Comparison of ENCODE assay signal across 10 mouse cellular contexts in genomic region chr8:104253016-104253415, GRCm38 (mm10). TPM values are rescaled to one million over a fixed set of nuclear protein-coding genes. Genes with fewer than 3 reads are reported as not detected.
DNase-seq lines count a peak whose midpoint lies in the region; ATAC-seq and TF ChIP-seq lines count a peak whose summit lies in the region.
"Had no signal": no experiment of that assay in that cellular context is flagged by ENCODE, and none has a peak within 500 bp of the region (broad histone marks: within the 10 kb centered on the region; RNA-seq: fewer than 3 reads in every experiment).

No protein-coding gene starts in this region.

- peak; percentile 38 for DNase-seq in adrenal gland, postnatal 10 days
- DNase-seq in adrenal gland, adult 2 months = no peak
- peak; percentile 22 for DNase-seq in right cerebral cortex, postnatal 14 days
- DNase-seq in right cerebral cortex, adult 2 months (ENCODE audit: low spot score in 2 of 2) = no peak
- DNase-seq in liver, postnatal 0 days = peak; percentile 58
- DNase-seq in thymus, postnatal 25 days = peak; percentile 60
- DNase-seq in left cerebral cortex, postnatal 25 days (ENCODE audit: low spot score in 2 of 2) = no peak
- no peak for DNase-seq in Muller cell, postnatal 12 days (ENCODE audit: inconsistent ontology term)

- no peak overlapping the region for H3K4me3 ChIP-seq in liver, postnatal 0 days (ENCODE audit: low read depth, low read length)

- no peaks in the 10 kb centered on the region for H3K27me3 ChIP-seq in liver, postnatal 0 days (ENCODE audit: insufficient read depth, low read length)

- no peak overlapping the region for H3K9ac ChIP-seq in liver, postnatal 0 days (replicated peaks)

- H3K36me3 ChIP-seq in liver, postnatal 0 days (replicated peaks; ENCODE audit: insufficient read depth, low read length) = peaks cover 5% of the 10 kb centered on the region

- H3K4me1 ChIP-seq in liver, postnatal 0 days (ENCODE audit: insufficient read depth) = peaks cover 9% of the 10 kb centered on the region

- intact Hi-C loops in left cerebral cortex, postnatal 25 days (cut with DNase I) = loop anchor here (5.0 kb wide), 1 partner anchor 284 kb away; no protein-coding TSS in a partner anchor

- 73% methylated on average over 3 of the region's 3 CpGs for WGBS in liver, postnatal 0 days (ENCODE audit: insufficient replicate concordance)

- no peak overlapping the region for H3K4me2 ChIP-seq in liver, postnatal 0 days (ENCODE audit: low read depth, low read length)

- H3K27ac ChIP-seq in liver, postnatal 0 days (ENCODE audit: low read depth) = no peak overlapping the region

- H3K9me3 ChIP-seq in liver, postnatal 0 days (ENCODE audit: low read length) = no peaks in the 10 kb centered on the region

- TF ChIP-seq EP300 in liver, postnatal 0 days (IDR thresholded peaks at IDR 0.05; ENCODE audit: low read depth) = no peak

- TF ChIP-seq CTCF in liver, postnatal 0 days (IDR thresholded peaks at IDR 0.05; ENCODE audit: low read depth) = peak; percentile 78

- no peak for ATAC-seq in liver, postnatal 0 days

RNA-seq across cellular contexts. Expression of gene Cklf, which starts 2.4 kb away (rescaled TPM):
- total RNA-seq in adrenal gland, postnatal 10 days (2021) = 10 to 100 TPM; 45.5 to 67.3 TPM
- 10 to 100 TPM; 49.2 to 99.6 TPM for total RNA-seq in adrenal gland, adult 2 months (2021)
- polyA plus RNA-seq in adrenal gland, adult 2 months (2012; rRNA removed) = 14.1 and 15.4 TPM in 2 replicates
- 16.7 and 17.3 TPM in 2 replicates for polyA plus RNA-seq in liver, postnatal 0 days (2015; fragmentation: Nextera tagmentation; extraction: Ambion mirVana)
- total RNA-seq in left cerebral cortex, postnatal 25 days (2021) = 1 to 10 TPM; 6.5 to 7.5 TPM

RNA-seq across cellular contexts. Expression of gene Tk2, which starts 4.7 kb away (rescaled TPM):
- total RNA-seq in adrenal gland, postnatal 10 days (2021) = 10 to 100 TPM; 43.2 to 44.6 TPM
- total RNA-seq in adrenal gland, adult 2 months (2021) = 10 to 100 TPM; 59.3 to 87.1 TPM
- 54.6 and 62.1 TPM in 2 replicates for polyA plus RNA-seq in adrenal gland, adult 2 months (2012; rRNA removed)
- polyA plus RNA-seq in liver, postnatal 0 days (2015; fragmentation: Nextera tagmentation; extraction: Ambion mirVana) = 10.3 and 10.6 TPM in 2 replicates
- 10 to 100 TPM; 36.5 to 36.7 TPM for total RNA-seq in left cerebral cortex, postnatal 25 days (2021)

RNA-seq across cellular contexts. Expression of gene Cmtm2a, which starts 40.0 kb away (rescaled TPM):
- not detected for total RNA-seq in adrenal gland, postnatal 10 days (2021)
- under 1 TPM; 0.58 to 0.73 TPM for total RNA-seq in adrenal gland, adult 2 months (2021)
- polyA plus RNA-seq in adrenal gland, adult 2 months (2012; rRNA removed) = 0.13 and 0.21 TPM in 2 replicates
- not detected in 2 replicates for polyA plus RNA-seq in liver, postnatal 0 days (2015; fragmentation: Nextera tagmentation; extraction: Ambion mirVana)
- total RNA-seq in left cerebral cortex, postnatal 25 days (2021) = not detected
- polyA plus RNA-seq: C2C12; stomach, embryonic 16.5 days had no signal

RNA-seq across cellular contexts. Expression of gene Gm45711, which starts 56.9 kb away (rescaled TPM):
- not detected for total RNA-seq in adrenal gland, postnatal 10 days (2021)
- under 1 TPM in 1 of 2 experiments, not detected in 1; 0.23 TPM for total RNA-seq in adrenal gland, adult 2 months (2021)
- polyA plus RNA-seq in adrenal gland, adult 2 months (2012; rRNA removed) = 0.12 and 0.52 TPM in 2 replicates
- polyA plus RNA-seq in liver, postnatal 0 days (2015; fragmentation: Nextera tagmentation; extraction: Ambion mirVana) = not detected in 2 replicates
- not detected for total RNA-seq in left cerebral cortex, postnatal 25 days (2021)
- polyA plus RNA-seq: C2C12; stomach, embryonic 16.5 days had no signal

RNA-seq across cellular contexts. Expression of gene Cmtm1, which starts 56.9 kb away (rescaled TPM):
- under 1 TPM in 1 of 2 experiments, not detected in 1; 0.12 TPM for total RNA-seq in adrenal gland, postnatal 10 days (2021)
- under 1 TPM in 1 of 2 experiments, not detected in 1; 0.29 TPM for total RNA-seq in adrenal gland, adult 2 months (2021)
- polyA plus RNA-seq in adrenal gland, adult 2 months (2012; rRNA removed) = 0.09 TPM in 1 of 2 replicates, not detected in the other
- polyA plus RNA-seq in liver, postnatal 0 days (2015; fragmentation: Nextera tagmentation; extraction: Ambion mirVana) = not detected in 2 replicates
- not detected for total RNA-seq in left cerebral cortex, postnatal 25 days (2021)
- polyA plus RNA-seq: C2C12; stomach, embryonic 16.5 days had no signal

Comparison
In these comparisons a context has a peak if more than half of its experiments do, and no peak if none do; other contexts are left out.
1. DNase-seq: peak in adrenal gland, postnatal 10 days (single experiment), right cerebral cortex, postnatal 14 days (single experiment), liver, postnatal 0 days (single experiment) and thymus, postnatal 25 days (single experiment); none in adrenal gland, adult 2 months (single experiment), right cerebral cortex, adult 2 months (0 of 2), left cerebral cortex, postnatal 25 days (0 of 2) and Muller cell, postnatal 12 days (single experiment).
2. RNA of gene Cklf, which starts 2.4 kb away (total RNA-seq): 49.2 to 99.6 TPM in adrenal gland, adult 2 months and 45.5 to 67.3 TPM in adrenal gland, postnatal 10 days; 6.5 to 7.5 TPM in left cerebral cortex, postnatal 25 days; every median in the first group is over 4 times any median in the second.